Mouse (Mus musculus) neural tube, embryonic 13.5 days (tissue): Measurements from ENCODE around the gene 0610010K14Rik. TPM values are rescaled to one million over a fixed set of nuclear protein-coding genes. Genes with fewer than 3 reads are reported as not detected.
A peak's percentile ranks its signal among the peaks of the same experiment; 100 is the strongest.

Source experiments
- ATAC-seq: fragments of 200-750 bp; cut with Nextera tagmentation; 2 replicates; pipeline ENCODE4 v1.8.0; 2017; ENCODE audit warnings: low read depth, mild to moderate bottlenecking, moderate TSS enrichment, moderate library complexity
- H3K27ac ChIP-seq: fragments of 300-500 bp; sonication (generic); replicated peaks from 2 replicates; pipeline ENCODE4 v1.5.1; 2015; ENCODE audit warnings: moderate library complexity, mild to moderate bottlenecking, inconsistent platforms
- H3K27me3 ChIP-seq: fragments of 300-500 bp; sonication (generic); 2 replicates; pipeline ENCODE4 v1.6.1; 2015; ENCODE audit warnings: mild to moderate bottlenecking, inconsistent platforms
- H3K36me3 ChIP-seq: fragments of 300-500 bp; sonication (generic); 2 replicates; pipeline ENCODE4 v1.6.1; 2015; ENCODE audit warnings: mild to moderate bottlenecking, inconsistent platforms
- H3K4me1 ChIP-seq: fragments of 300-500 bp; sonication (generic); replicated peaks from 2 replicates; pipeline ENCODE4 v1.6.1; 2015; ENCODE audit warnings: inconsistent platforms
- H3K4me2 ChIP-seq: fragments of 300-500 bp; sonication (generic); 2 replicates; pipeline ENCODE4 v1.6.1; 2015; ENCODE audit warnings: inconsistent platforms, mild to moderate bottlenecking, moderate library complexity
- H3K4me3 ChIP-seq: fragments of 300-500 bp; sonication (generic); 2 replicates; pipeline ENCODE4 v1.5.1; 2015; ENCODE audit warnings: mild to moderate bottlenecking, inconsistent platforms
- H3K9ac ChIP-seq: fragments of 300-500 bp; sonication (generic); 2 replicates; pipeline ENCODE4 v1.6.1; 2015; ENCODE audit warnings: moderate library complexity, mild to moderate bottlenecking, inconsistent platforms
- H3K9me3 ChIP-seq: fragments of 300-500 bp; sonication (generic); 2 replicates; pipeline ENCODE4 v1.6.1; 2016; ENCODE audit warnings: inconsistent platforms
- WGBS: fragments of 180-500 bp; shearing (Covaris S2); methylation state at CpG from one replicate; pipeline ENCODE4 v1.1.7; 2015; 5-methylcytosine and 5-hydroxymethylcytosine counted together
- polyA plus RNA-seq: library from polyadenylated mRNA; unstranded; fragments of >200 nt; fragmentation: Nextera tagmentation; extraction: Ambion mirVana; gene quantifications from 2 replicates; pipeline ENCODE4 v1.2.1, GENCODE M21; 2015

0610010K14Rik gene
- polyA plus RNA-seq, result 161 and 174 TPM in 2 replicates

GRCm38 (mm10) chr11:70237457-70238167, at the start of gene 0610010K14Rik:
TSS of gene 0610010K14Rik (minus strand) at chr11:70237914.
- no peaks in the 10 kb centered on the region for H3K27me3 ChIP-seq
- under 1% methylated on average over 68 of the region's 70 CpGs for WGBS
- H3K27ac ChIP-seq, result peak within 1 kb of the TSS; percentile 95
- H3K4me2 ChIP-seq, result peak within 1 kb of the TSS; percentile 99
- peak within 1 kb of the TSS; percentile 95 for H3K4me3 ChIP-seq
- H3K4me1 ChIP-seq, result peaks cover 44% of the 10 kb centered on the region
- H3K36me3 ChIP-seq, result peaks cover 20% of the 10 kb centered on the region
- H3K9me3 ChIP-seq, result no peaks in the 10 kb centered on the region
- H3K9ac ChIP-seq, result peak within 1 kb of the TSS; percentile 94
- peak; percentile 93 for ATAC-seq

GRCm38 (mm10) chr11:70285686-70286085, 48.0 kb upstream of the 0610010K14Rik start:
- ATAC-seq, result no peak
- Histone ChIP-seq H3K4me2 (no peak overlapping the region), H3K4me1 (no peaks in the 10 kb centered on the region), H3K27me3 (no peaks in the 10 kb centered on the region), H3K9me3 (no peaks in the 10 kb centered on the region), H3K27ac (no peak overlapping the region), H3K9ac (no peak overlapping the region), H3K36me3 (no peaks in the 10 kb centered on the region), H3K4me3 (no peak overlapping the region)
- WGBS, result 73% methylated on average over 5 of the region's 5 CpGs

- Histone ChIP-seq H3K4me1 (no peaks in the 10 kb centered on the region), H3K9ac (no peak overlapping the region), H3K27me3 (no peaks in the 10 kb centered on the region), H3K4me3 (no peak overlapping the region), H3K9me3 (no peaks in the 10 kb centered on the region), H3K4me2 (no peak overlapping the region), H3K27ac (no peak overlapping the region), H3K36me3 (no peaks in the 10 kb centered on the region)
- ATAC-seq, result no peak
- WGBS, result 87% methylated on average over 3 of the region's 3 CpGs
These were observed 47.0 kb upstream of the 0610010K14Rik start for GRCm38 (mm10) chr11:70284757-70285156.

GRCm38 (mm10) chr11:70283666-70284065, 46.0 kb upstream of the 0610010K14Rik start:
- no peak for ATAC-seq
- no peak overlapping the region for H3K9ac ChIP-seq
- H3K27me3 ChIP-seq, result no peaks in the 10 kb centered on the region
- no peaks in the 10 kb centered on the region for H3K9me3 ChIP-seq
- H3K36me3 ChIP-seq, result no peaks in the 10 kb centered on the region
- no peak overlapping the region for H3K4me2 ChIP-seq
- no peaks in the 10 kb centered on the region for H3K4me1 ChIP-seq
- H3K4me3 ChIP-seq, result no peak overlapping the region
- WGBS, result 88% methylated on average over 4 of the region's 4 CpGs
- H3K27ac ChIP-seq, result no peak overlapping the region

- no peak overlapping the region for H3K9ac ChIP-seq
- H3K9me3 ChIP-seq, result no peaks in the 10 kb centered on the region
- no peaks in the 10 kb centered on the region for H3K36me3 ChIP-seq
- H3K27ac ChIP-seq, result no peak overlapping the region
- WGBS, result 70% methylated on average over 3 of the region's 3 CpGs
- H3K4me1 ChIP-seq, result no peaks in the 10 kb centered on the region
- H3K4me2 ChIP-seq, result no peak overlapping the region
- H3K4me3 ChIP-seq, result no peak overlapping the region
- H3K27me3 ChIP-seq, result no peaks in the 10 kb centered on the region
- ATAC-seq, result no peak
These were observed 42.7 kb upstream of the 0610010K14Rik start for GRCm38 (mm10) chr11:70280441-70280840.

GRCm38 (mm10) chr11:70278961-70279360, 41.2 kb upstream of the 0610010K14Rik start:
- WGBS, result 85% methylated on average over 3 of the region's 3 CpGs
- Histone ChIP-seq H3K9ac (no peak overlapping the region), H3K9me3 (no peaks in the 10 kb centered on the region), H3K36me3 (no peaks in the 10 kb centered on the region), H3K4me3 (no peak overlapping the region), H3K4me2 (no peak overlapping the region), H3K27me3 (no peaks in the 10 kb centered on the region), H3K4me1 (no peaks in the 10 kb centered on the region), H3K27ac (no peak overlapping the region)
- ATAC-seq, result no peak

GRCm38 (mm10) chr11:70271641-70272040, 33.9 kb upstream of the 0610010K14Rik start:
- no peaks in the 10 kb centered on the region for H3K9me3 ChIP-seq
- no peak overlapping the region for H3K4me3 ChIP-seq
- no peaks in the 10 kb centered on the region for H3K36me3 ChIP-seq
- no peak for ATAC-seq
- no peaks in the 10 kb centered on the region for H3K27me3 ChIP-seq
- no peaks in the 10 kb centered on the region for H3K4me1 ChIP-seq
- H3K4me2 ChIP-seq, result no peak overlapping the region
- 85% methylated on average over 7 of the region's 7 CpGs for whole genome bisulfite sequencing
- no peak overlapping the region for H3K27ac ChIP-seq
- H3K9ac ChIP-seq, result no peak overlapping the region

GRCm38 (mm10) chr11:70266405-70266804, 28.7 kb upstream of the 0610010K14Rik start:
- Histone ChIP-seq H3K4me3 (no peak overlapping the region), H3K27ac (no peak overlapping the region), H3K4me1 (no peaks in the 10 kb centered on the region), H3K4me2 (no peak overlapping the region), H3K27me3 (peaks cover 9% of the 10 kb centered on the region), H3K9me3 (no peaks in the 10 kb centered on the region), H3K36me3 (no peaks in the 10 kb centered on the region), H3K9ac (no peak overlapping the region)
- no peak for ATAC-seq
- WGBS, result 93% methylated on average over 1 of the region's 1 CpGs

GRCm38 (mm10) chr11:70265819-70266218, 28.1 kb upstream of the 0610010K14Rik start:
- ATAC-seq, result no peak
- H3K4me2 ChIP-seq, result no peak overlapping the region
- 81% methylated on average over 4 of the region's 4 CpGs for WGBS
- no peaks in the 10 kb centered on the region for H3K36me3 ChIP-seq
- peaks cover 9% of the 10 kb centered on the region for H3K27me3 ChIP-seq
- no peaks in the 10 kb centered on the region for H3K9me3 ChIP-seq
- no peak overlapping the region for H3K9ac ChIP-seq
- H3K4me1 ChIP-seq, result no peaks in the 10 kb centered on the region
- H3K27ac ChIP-seq, result no peak overlapping the region
- H3K4me3 ChIP-seq, result no peak overlapping the region

- WGBS, result 57% methylated on average over 3 of the region's 3 CpGs
- Histone ChIP-seq H3K27ac (no peak overlapping the region), H3K9me3 (no peaks in the 10 kb centered on the region), H3K4me1 (no peaks in the 10 kb centered on the region), H3K27me3 (peaks cover 9% of the 10 kb centered on the region), H3K36me3 (no peaks in the 10 kb centered on the region), H3K4me2 (no peak overlapping the region), H3K4me3 (no peak overlapping the region), H3K9ac (no peak overlapping the region)
- no peak for ATAC-seq
These were observed 27.5 kb upstream of the 0610010K14Rik start for GRCm38 (mm10) chr11:70265252-70265651.

- peaks cover 10% of the 10 kb centered on the region; the same call in 1 of the 2 replicates for H3K4me1 ChIP-seq
- H3K27me3 ChIP-seq, result peaks cover 36% of the 10 kb centered on the region
- H3K9me3 ChIP-seq, result no peaks in the 10 kb centered on the region
- no peaks in the 10 kb centered on the region for H3K36me3 ChIP-seq
- H3K4me3 ChIP-seq, result no peak overlapping the region
- no peak overlapping the region for H3K9ac ChIP-seq
- H3K27ac ChIP-seq, result no peak overlapping the region
- ATAC-seq, result no peak
- H3K4me2 ChIP-seq, result no peak overlapping the region
- 98% methylated on average over 4 of the region's 4 CpGs for WGBS
These were observed 21.3 kb upstream of the 0610010K14Rik start for GRCm38 (mm10) chr11:70259035-70259434.

GRCm38 (mm10) chr11:70254931-70255531, 17.3 kb upstream of the 0610010K14Rik start, which contains the start of gene Alox12:
TSS of gene Alox12 (minus strand) at chr11:70255353.
- Histone ChIP-seq H3K4me1 (peaks cover 10% of the 10 kb centered on the region; the same call in 1 of the 2 replicates), H3K27me3 (peaks cover 69% of the 10 kb centered on the region), H3K9ac (peak within 1 kb of the TSS; percentile 45; the same call in 1 of the 2 replicates), H3K4me2 (peak within 1 kb of the TSS; percentile 46), H3K9me3 (no peaks in the 10 kb centered on the region), H3K27ac (no peak within 1 kb of the TSS), H3K4me3 (peak within 1 kb of the TSS; percentile 22), H3K36me3 (no peaks in the 10 kb centered on the region)
- no peak for ATAC-seq
- 2% methylated on average over 25 of the region's 25 CpGs for WGBS
